Mouse (Mus musculus) lung, adult 2 months (tissue): Measurements from ENCODE around the gene Ppp1r16b.

ENCODE experiments used
- CTCF ChIP-seq: fragments of 200-500 bp; IDR thresholded peaks from 2 replicates; pipeline ENCODE4 v1.5.1; 2011; ENCODE audit warnings: mild to moderate bottlenecking, low read length, control low read depth; ENCODE audit not compliant: insufficient read depth
- POLR2A ChIP-seq: fragments of 200-500 bp; IDR thresholded peaks from 2 replicates; pipeline ENCODE4 v1.6.1; 2011; ENCODE audit warnings: low read depth, mild to moderate bottlenecking, control low read depth, low read length, borderline replicate concordance; ENCODE audit errors: extremely low read depth

- TF ChIP-seq POLR2A (no peak), CTCF (no peak)
These were observed 68.7 kb downstream of the Ppp1r16b start for GRCm38 (mm10) chr2:158733914-158734313.
